Mouse (Mus musculus): Measurements from ENCODE around the gene Rbm26. TPM values are rescaled to one million over a fixed set of nuclear protein-coding genes. Genes with fewer than 3 reads are reported as not detected.

Gene Rbm26
- polyA plus RNA-seq, 1 experiment from 2014 or later, result 33.4 TPM

DNA sequence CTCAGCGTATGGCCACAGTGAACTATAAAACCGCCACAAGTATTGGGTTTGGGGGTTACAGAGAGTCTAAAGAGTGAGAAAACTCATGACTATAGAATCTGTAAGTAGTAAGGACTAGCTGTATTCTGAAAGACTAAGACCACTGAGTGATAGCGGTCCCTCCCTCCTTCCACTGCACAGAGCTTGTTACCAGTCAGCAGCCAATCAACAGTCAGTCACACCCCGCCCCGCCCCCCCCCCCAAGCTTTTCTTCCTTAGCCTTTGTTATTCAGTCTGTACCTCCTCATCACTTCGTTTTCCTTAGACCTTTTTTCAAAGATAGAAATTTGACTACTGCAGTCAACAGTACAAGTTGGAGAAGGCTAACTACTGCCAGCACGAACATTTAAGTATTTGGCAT, 1.9 kb upstream of the Rbm26 start:
- Histone ChIP-seq H3K36me3 (ENCODE audit: control insufficient read depth, insufficient read depth, low read length) (no peaks in the 10 kb centered on the region), H3K9me3 (ENCODE audit: control insufficient read depth, low read length) (no peaks in the 10 kb centered on the region), H3K9ac (ENCODE audit: low read depth, low read length) (no peak overlapping the region), H3K27ac (replicated peaks; ENCODE audit: low read depth, low read length) (no peak overlapping the region), H3K4me3 (ENCODE audit: low read depth, low read length) (no peak overlapping the region), H3K4me2 (ENCODE audit: low read depth, low read length) (no peak overlapping the region), H3K27me3 (replicated peaks; ENCODE audit: control insufficient read depth, insufficient read depth, low read length) (no peaks in the 10 kb centered on the region), H3K4me1 (ENCODE audit: control insufficient read depth, insufficient read depth, low read length) (peaks cover 15% of the 10 kb centered on the region)
- DNase-seq (ENCODE audit: low spot score) (no peak), ATAC-seq (ENCODE audit: low read depth) (no peak)
- 54% methylated on average over 7 of the region's 7 CpGs for WGBS

GRCm38 (mm10) chr14:105176381-105177168, 552 bp downstream of the Rbm26 start:
- peak overlapping the region; percentile 97 for H3K9ac ChIP-seq (ENCODE audit: low read depth, low read length)
- H3K9me3 ChIP-seq (ENCODE audit: control insufficient read depth, low read length), result no peaks in the 10 kb centered on the region
- 0% methylated on average over 32 of the region's 74 CpGs for WGBS
- no peaks in the 10 kb centered on the region for H3K27me3 ChIP-seq (replicated peaks; ENCODE audit: control insufficient read depth, insufficient read depth, low read length)
- ATAC-seq (ENCODE audit: low read depth), result peak; percentile 80
- H3K4me3 ChIP-seq (ENCODE audit: low read depth, low read length), result peak overlapping the region; percentile 81
- peak overlapping the region; percentile 96 for H3K27ac ChIP-seq (replicated peaks; ENCODE audit: low read depth, low read length)
- H3K4me2 ChIP-seq (ENCODE audit: low read depth, low read length), result peak overlapping the region; percentile 88
- no peak for DNase-seq (ENCODE audit: low spot score)
- H3K4me1 ChIP-seq (ENCODE audit: control insufficient read depth, insufficient read depth, low read length), result peaks cover 21% of the 10 kb centered on the region
- H3K36me3 ChIP-seq (ENCODE audit: control insufficient read depth, insufficient read depth, low read length), result no peaks in the 10 kb centered on the region

GRCm38 (mm10) chr14:105167181-105167580, 9.9 kb downstream of the Rbm26 start:
- WGBS, result 94% methylated on average over 1 of the region's 1 CpGs

GRCm38 (mm10) chr14:105164793-105165192, 12.3 kb downstream of the Rbm26 start:
- Histone ChIP-seq H3K36me3 (ENCODE audit: control insufficient read depth, insufficient read depth, low read length) (no peaks in the 10 kb centered on the region), H3K4me2 (ENCODE audit: low read depth, low read length) (no peak overlapping the region), H3K4me3 (ENCODE audit: low read depth, low read length) (no peak overlapping the region), H3K9me3 (ENCODE audit: control insufficient read depth, low read length) (no peaks in the 10 kb centered on the region), H3K27ac (replicated peaks; ENCODE audit: low read depth, low read length) (no peak overlapping the region), H3K4me1 (ENCODE audit: control insufficient read depth, insufficient read depth, low read length) (0 out of 2 replicates have a peak, but pooled peaks cover 8% of the 10 kb centered on the region), H3K27me3 (replicated peaks; ENCODE audit: control insufficient read depth, insufficient read depth, low read length) (no peaks in the 10 kb centered on the region), H3K9ac (ENCODE audit: low read depth, low read length) (no peak overlapping the region)
- ATAC-seq (ENCODE audit: low read depth) (no peak), DNase-seq (ENCODE audit: low spot score) (peak; percentile 16)
- WGBS, result 31% methylated on average over 4 of the region's 4 CpGs

More at GRCm38 (mm10) chr14:105167181-105167580, 9.9 kb downstream of the Rbm26 start:
- 0 out of 2 replicates have a peak, but pooled peaks cover 8% of the 10 kb centered on the region for H3K4me1 ChIP-seq (ENCODE audit: control insufficient read depth, insufficient read depth, low read length)
- no peak overlapping the region for H3K27ac ChIP-seq (replicated peaks; ENCODE audit: low read depth, low read length)
- H3K4me2 ChIP-seq (ENCODE audit: low read depth, low read length), result no peak overlapping the region
- H3K27me3 ChIP-seq (replicated peaks; ENCODE audit: control insufficient read depth, insufficient read depth, low read length), result no peaks in the 10 kb centered on the region
- no peak overlapping the region for H3K9ac ChIP-seq (ENCODE audit: low read depth, low read length)
- DNase-seq (ENCODE audit: low spot score) (no peak), ATAC-seq (ENCODE audit: low read depth) (no peak)
- H3K9me3 ChIP-seq (ENCODE audit: control insufficient read depth, low read length), result no peaks in the 10 kb centered on the region
- no peak overlapping the region for H3K4me3 ChIP-seq (ENCODE audit: low read depth, low read length)
- H3K36me3 ChIP-seq (ENCODE audit: control insufficient read depth, insufficient read depth, low read length), result no peaks in the 10 kb centered on the region

GRCm38 (mm10) chr14:105161334-105161733, 15.8 kb downstream of the Rbm26 start:
- no peak overlapping the region for H3K4me2 ChIP-seq (ENCODE audit: low read depth, low read length)
- 95% methylated on average over 1 of the region's 1 CpGs for WGBS

GRCm38 (mm10) chr14:105158526-105158925, 18.6 kb downstream of the Rbm26 start:
- Histone ChIP-seq H3K9ac (ENCODE audit: low read depth, low read length) (no peak overlapping the region), H3K36me3 (ENCODE audit: control insufficient read depth, insufficient read depth, low read length) (peaks cover 37% of the 10 kb centered on the region), H3K4me1 (ENCODE audit: control insufficient read depth, insufficient read depth, low read length) (no peaks in the 10 kb centered on the region), H3K9me3 (ENCODE audit: control insufficient read depth, low read length) (no peaks in the 10 kb centered on the region), H3K27me3 (replicated peaks; ENCODE audit: control insufficient read depth, insufficient read depth, low read length) (no peaks in the 10 kb centered on the region), H3K4me2 (ENCODE audit: low read depth, low read length) (no peak overlapping the region), H3K27ac (replicated peaks; ENCODE audit: low read depth, low read length) (no peak overlapping the region), H3K4me3 (ENCODE audit: low read depth, low read length) (no peak overlapping the region)
- DNase-seq (ENCODE audit: low spot score), result no peak
- WGBS, result 87% methylated on average over 2 of the region's 2 CpGs
- ATAC-seq (ENCODE audit: low read depth), result no peak

More at GRCm38 (mm10) chr14:105161334-105161733, 15.8 kb downstream of the Rbm26 start:
- Histone ChIP-seq H3K36me3 (ENCODE audit: control insufficient read depth, insufficient read depth, low read length) (peaks cover 26% of the 10 kb centered on the region), H3K4me1 (ENCODE audit: control insufficient read depth, insufficient read depth, low read length) (0 out of 2 replicates have a peak, but pooled peaks cover 8% of the 10 kb centered on the region), H3K27me3 (replicated peaks; ENCODE audit: control insufficient read depth, insufficient read depth, low read length) (no peaks in the 10 kb centered on the region), H3K9me3 (ENCODE audit: control insufficient read depth, low read length) (no peaks in the 10 kb centered on the region), H3K27ac (replicated peaks; ENCODE audit: low read depth, low read length) (no peak overlapping the region), H3K4me3 (ENCODE audit: low read depth, low read length) (no peak overlapping the region), H3K9ac (ENCODE audit: low read depth, low read length) (no peak overlapping the region)
- ATAC-seq (ENCODE audit: low read depth), result peak; percentile 65; the same call in 1 of the 2 replicates
- peak; percentile 16 for DNase-seq (ENCODE audit: low spot score)

DNA sequence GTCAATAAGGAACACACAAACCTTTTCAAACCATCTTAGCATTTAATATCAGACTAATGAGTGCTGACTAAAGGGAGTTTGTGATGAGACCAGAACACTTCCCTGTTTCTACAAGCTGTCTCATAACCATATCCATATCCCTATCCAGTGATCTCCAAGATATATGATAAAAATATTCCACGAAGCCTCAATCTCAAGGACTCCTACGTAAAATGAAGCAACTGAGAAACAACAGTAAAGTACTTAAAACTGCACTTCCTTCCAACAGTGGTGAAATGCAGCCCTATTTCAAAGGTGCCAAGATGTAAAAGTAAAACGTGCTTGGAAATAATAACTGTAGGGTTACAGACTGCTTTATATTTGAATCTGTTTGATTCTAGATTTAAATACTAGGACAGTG, 43.1 kb downstream of the Rbm26 start:
- no peaks in the 10 kb centered on the region for H3K27me3 ChIP-seq (replicated peaks; ENCODE audit: control insufficient read depth, insufficient read depth, low read length)
- no peak overlapping the region for H3K9ac ChIP-seq (ENCODE audit: low read depth, low read length)
- ATAC-seq (ENCODE audit: low read depth) (no peak), DNase-seq (ENCODE audit: low spot score) (no peak)
- H3K9me3 ChIP-seq (ENCODE audit: control insufficient read depth, low read length), result no peaks in the 10 kb centered on the region
- H3K4me1 ChIP-seq (ENCODE audit: control insufficient read depth, insufficient read depth, low read length), result no peaks in the 10 kb centered on the region
- 96% methylated on average over 3 of the region's 3 CpGs for WGBS
- H3K4me3 ChIP-seq (ENCODE audit: low read depth, low read length), result no peak overlapping the region
- H3K36me3 ChIP-seq (ENCODE audit: control insufficient read depth, insufficient read depth, low read length), result peaks cover 43% of the 10 kb centered on the region
- H3K4me2 ChIP-seq (ENCODE audit: low read depth, low read length), result no peak overlapping the region
- no peak overlapping the region for H3K27ac ChIP-seq (replicated peaks; ENCODE audit: low read depth, low read length)

DNA sequence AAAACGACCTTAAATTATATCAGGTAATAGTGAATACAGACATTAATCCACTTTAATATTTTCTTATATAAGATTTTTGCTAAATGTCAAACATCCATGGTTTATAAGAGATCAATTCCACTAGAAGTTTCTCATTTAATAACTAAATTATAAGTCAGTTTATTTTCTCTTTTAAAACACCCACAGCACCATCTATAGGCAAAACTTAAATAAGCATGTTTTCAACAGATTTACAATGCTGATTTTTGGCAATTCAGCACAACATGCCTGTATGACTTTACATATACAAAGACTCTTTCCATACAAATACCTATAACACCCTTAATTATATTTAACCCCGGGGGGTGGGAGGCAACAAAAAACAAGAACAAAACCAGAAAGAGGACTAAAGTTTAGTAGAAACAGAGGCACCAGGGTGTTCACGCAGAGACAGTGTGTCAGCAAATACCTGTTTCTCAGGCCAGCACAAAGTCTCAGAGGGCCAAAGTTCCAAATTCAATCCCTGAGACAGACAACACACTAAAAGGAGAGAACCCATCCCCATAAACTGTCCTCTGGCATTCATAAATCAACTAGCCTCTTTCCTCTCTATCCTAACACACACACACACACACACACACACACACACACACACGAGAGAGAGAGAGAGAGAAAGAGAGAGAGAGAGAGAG, 49.3 kb downstream of the Rbm26 start:
- Histone ChIP-seq H3K4me2 (ENCODE audit: low read depth, low read length) (no peak overlapping the region), H3K27me3 (replicated peaks; ENCODE audit: control insufficient read depth, insufficient read depth, low read length) (no peaks in the 10 kb centered on the region), H3K36me3 (ENCODE audit: control insufficient read depth, insufficient read depth, low read length) (peaks cover 67% of the 10 kb centered on the region), H3K27ac (replicated peaks; ENCODE audit: low read depth, low read length) (no peak overlapping the region), H3K9ac (ENCODE audit: low read depth, low read length) (no peak overlapping the region), H3K4me3 (ENCODE audit: low read depth, low read length) (no peak overlapping the region), H3K9me3 (ENCODE audit: control insufficient read depth, low read length) (no peaks in the 10 kb centered on the region), H3K4me1 (ENCODE audit: control insufficient read depth, insufficient read depth, low read length) (no peaks in the 10 kb centered on the region)
- ATAC-seq (ENCODE audit: low read depth), result no peak
- DNase-seq (ENCODE audit: low spot score), result no peak
- WGBS, result 92% methylated on average over 4 of the region's 4 CpGs

Data from embryonic facial prominence, embryonic 14.5 days (tissue).